Mouse (Mus musculus) kidney, embryonic 14.5 days (tissue): ENCODE measurements around the gene Fhit. TPM values are rescaled to one million over a fixed set of nuclear protein-coding genes. Genes with fewer than 3 reads are reported as not detected.

ENCODE experiments used
- ATAC-seq: fragments of 200-750 bp; cut with Nextera tagmentation; 2 replicates; pipeline ENCODE4 v1.8.0; 2017; ENCODE audit warnings: moderate number of reproducible peaks, mild to moderate bottlenecking, moderate TSS enrichment, moderate library complexity; ENCODE audit not compliant: low FRiP score, low TSS enrichment
- H3K27ac ChIP-seq: fragments of 300-500 bp; sonication (generic); 2 replicates; pipeline ENCODE4 v1.5.1; 2014; ENCODE audit warnings: low read depth, mild to moderate bottlenecking, low read length, moderate library complexity, mixed read lengths
- H3K27me3 ChIP-seq: fragments of 300-500 bp; sonication (generic); 2 replicates; pipeline ENCODE4 v1.6.1; 2014; ENCODE audit warnings: mild to moderate bottlenecking, low read length; ENCODE audit not compliant: control insufficient read depth, insufficient read depth
- H3K36me3 ChIP-seq: fragments of 300-500 bp; sonication (generic); 2 replicates; pipeline ENCODE4 v1.6.1; 2014; ENCODE audit warnings: low read length, mixed read lengths; ENCODE audit not compliant: control insufficient read depth, insufficient read depth
- H3K4me1 ChIP-seq: fragments of 300-500 bp; sonication (generic); 2 replicates; pipeline ENCODE4 v1.6.1; 2014; ENCODE audit warnings: low read length, mixed read lengths; ENCODE audit not compliant: control insufficient read depth, insufficient read depth
- H3K4me2 ChIP-seq: fragments of 300-500 bp; sonication (generic); replicated peaks from 2 replicates; pipeline ENCODE4 v1.6.1; 2014; ENCODE audit warnings: low read depth, mild to moderate bottlenecking, low read length
- H3K4me3 ChIP-seq: fragments of 300-500 bp; sonication (generic); 2 replicates; pipeline ENCODE4 v1.5.1; 2014; ENCODE audit warnings: mild to moderate bottlenecking, low read length
- H3K9ac ChIP-seq: fragments of 300-500 bp; sonication (generic); 2 replicates; pipeline ENCODE4 v1.6.1; 2014; ENCODE audit warnings: low read depth, mild to moderate bottlenecking, low read length, moderate library complexity
- H3K9me3 ChIP-seq: fragments of 300-500 bp; sonication (generic); 2 replicates; pipeline ENCODE4 v1.6.1; 2016; ENCODE audit warnings: low read length; ENCODE audit not compliant: control insufficient read depth
- WGBS: fragments of 180-500 bp; shearing (Covaris S2); extraction: QIAGEN DNeasy Blood & Tissue Kit; methylation state at CpG from one replicate; pipeline ENCODE4 v1.1.7; 2014; 5-methylcytosine and 5-hydroxymethylcytosine counted together
- polyA plus RNA-seq: library from polyadenylated mRNA; unstranded; fragments of >200 nt; fragmentation: Nextera tagmentation; extraction: Ambion mirVana; gene quantifications from 2 replicates; pipeline ENCODE4 v1.2.1, GENCODE M21; 2014

Gene Fhit
- polyA plus RNA-seq, 1 experiment from 2014 or later, result 7.0 TPM

- H3K9me3 ChIP-seq, result no peaks in the 10 kb centered on the region
- H3K36me3 ChIP-seq, result no peaks in the 10 kb centered on the region
- no peaks in the 10 kb centered on the region for H3K4me1 ChIP-seq
- WGBS, result 97% methylated on average over 1 of the region's 1 CpGs
- no peaks in the 10 kb centered on the region for H3K27me3 ChIP-seq
- no peak overlapping the region for H3K4me2 ChIP-seq
- H3K27ac ChIP-seq, result no peak overlapping the region
- no peak overlapping the region for H3K4me3 ChIP-seq
- no peak for ATAC-seq
- no peak overlapping the region for H3K9ac ChIP-seq
Observed at GRCm38 (mm10) chr14:9648416-9648815, 1513.4 kb downstream of the Fhit start.

GRCm38 (mm10) chr14:9646233-9646632 lies 1515.6 kb downstream of the Fhit start:
- Histone ChIP-seq H3K9ac (no peak overlapping the region), H3K4me1 (no peaks in the 10 kb centered on the region), H3K27ac (no peak overlapping the region), H3K4me3 (no peak overlapping the region), H3K36me3 (no peaks in the 10 kb centered on the region), H3K9me3 (no peaks in the 10 kb centered on the region), H3K27me3 (no peaks in the 10 kb centered on the region), H3K4me2 (no peak overlapping the region)
- ATAC-seq, result no peak
- WGBS, result 92% methylated on average over 7 of the region's 7 CpGs

GRCm38 (mm10) chr14:9644216-9645166 lies 1517.3 kb downstream of the Fhit start:
- Histone ChIP-seq H3K9ac (no peak overlapping the region), H3K27me3 (no peaks in the 10 kb centered on the region), H3K9me3 (no peaks in the 10 kb centered on the region), H3K4me1 (no peaks in the 10 kb centered on the region), H3K27ac (no peak overlapping the region), H3K4me2 (no peak overlapping the region), H3K36me3 (no peaks in the 10 kb centered on the region), H3K4me3 (no peak overlapping the region)
- no peak for ATAC-seq
- 53% methylated on average over 9 of the region's 9 CpGs for WGBS

GRCm38 (mm10) chr14:9643700-9644099 lies 1518.1 kb downstream of the Fhit start:
- H3K27me3 ChIP-seq, result no peaks in the 10 kb centered on the region
- 77% methylated on average over 7 of the region's 7 CpGs for WGBS
- H3K4me1 ChIP-seq, result no peaks in the 10 kb centered on the region
- no peak overlapping the region for H3K9ac ChIP-seq
- H3K9me3 ChIP-seq, result no peaks in the 10 kb centered on the region
- ATAC-seq, result no peak
- no peaks in the 10 kb centered on the region for H3K36me3 ChIP-seq
- H3K4me3 ChIP-seq, result no peak overlapping the region
- H3K27ac ChIP-seq, result no peak overlapping the region
- no peak overlapping the region for H3K4me2 ChIP-seq

GRCm38 (mm10) chr14:9642628-9643027 lies 1519.2 kb downstream of the Fhit start:
- Histone ChIP-seq H3K4me1 (no peaks in the 10 kb centered on the region), H3K36me3 (no peaks in the 10 kb centered on the region), H3K27ac (no peak overlapping the region), H3K9ac (no peak overlapping the region), H3K27me3 (no peaks in the 10 kb centered on the region), H3K9me3 (no peaks in the 10 kb centered on the region), H3K4me2 (no peak overlapping the region), H3K4me3 (no peak overlapping the region)
- 82% methylated on average over 6 of the region's 6 CpGs for WGBS
- no peak for ATAC-seq

GRCm38 (mm10) chr14:9642068-9642467 lies 1519.8 kb downstream of the Fhit start:
- no peak for ATAC-seq
- Histone ChIP-seq H3K4me3 (no peak overlapping the region), H3K9me3 (no peaks in the 10 kb centered on the region), H3K9ac (no peak overlapping the region), H3K4me1 (no peaks in the 10 kb centered on the region), H3K4me2 (no peak overlapping the region), H3K27me3 (no peaks in the 10 kb centered on the region), H3K36me3 (no peaks in the 10 kb centered on the region), H3K27ac (no peak overlapping the region)
- WGBS, result 80% methylated on average over 3 of the region's 3 CpGs

GRCm38 (mm10) chr14:9634247-9634991 lies 1527.4 kb downstream of the Fhit start:
- Histone ChIP-seq H3K27me3 (no peaks in the 10 kb centered on the region), H3K4me3 (no peak overlapping the region), H3K9me3 (no peaks in the 10 kb centered on the region), H3K36me3 (no peaks in the 10 kb centered on the region), H3K27ac (no peak overlapping the region), H3K4me2 (no peak overlapping the region), H3K4me1 (no peaks in the 10 kb centered on the region), H3K9ac (no peak overlapping the region)
- no peak for ATAC-seq
- WGBS, result 77% methylated on average over 1 of the region's 1 CpGs

GRCm38 (mm10) chr14:9632537-9632936 lies 1529.3 kb downstream of the Fhit start:
- no peaks in the 10 kb centered on the region for H3K27me3 ChIP-seq
- H3K4me2 ChIP-seq, result no peak overlapping the region
- no peaks in the 10 kb centered on the region for H3K36me3 ChIP-seq
- no peaks in the 10 kb centered on the region for H3K9me3 ChIP-seq
- no peak overlapping the region for H3K27ac ChIP-seq
- ATAC-seq, result no peak
- no peak overlapping the region for H3K4me3 ChIP-seq
- no peak overlapping the region for H3K9ac ChIP-seq
- H3K4me1 ChIP-seq, result no peaks in the 10 kb centered on the region
- WGBS, result 31% methylated on average over 3 of the region's 3 CpGs
